Mouse (Mus musculus) erythroblast, embryonic 14.5 days (primary cell): ENCODE measurements around the gene Mfn2.

Experiments
- GATA1 ChIP-seq: IDR thresholded peaks from 2 replicates; pipeline ENCODE4 v1.6.1; 2012; ENCODE audit warnings: low read length, inconsistent platforms, mixed read lengths
- TAL1 ChIP-seq: IDR thresholded peaks from 3 replicates; pipeline ENCODE4 v1.6.1; 2012; ENCODE audit warnings: low read length, inconsistent platforms, mixed read lengths

DNA sequence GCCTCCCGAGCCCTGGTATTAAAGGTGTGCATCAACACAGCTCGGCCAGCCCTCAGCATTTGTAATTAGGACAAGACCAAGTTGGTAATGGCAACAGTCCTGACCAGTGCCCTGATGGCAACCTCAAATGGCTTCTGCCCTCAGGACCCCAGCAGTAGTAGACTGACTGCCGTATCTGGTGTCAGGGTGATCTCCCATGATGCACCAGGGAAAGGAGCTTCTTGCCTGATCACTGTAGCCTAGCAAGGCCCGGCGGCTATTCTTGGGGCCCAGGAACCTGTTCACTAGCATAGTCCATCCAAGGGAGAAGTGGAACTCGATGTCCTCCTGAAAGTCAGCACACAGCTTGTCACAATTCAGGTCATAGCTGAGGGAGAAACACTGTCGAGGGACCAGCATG lies 22.7 kb downstream of the Mfn2 start:
- TF ChIP-seq TAL1 (no peak), GATA1 (no peak)
